Mouse (Mus musculus) liver, adult 2 months (tissue): ENCODE measurements around the gene AC131692.1.
A peak's percentile ranks its signal among the peaks of the same experiment; 100 is the strongest.

ENCODE experiments used
- CTCF ChIP-seq: fragments of 200-500 bp; IDR thresholded peaks from 2 replicates; pipeline ENCODE4 v1.5.1; 2011; ENCODE audit warnings: low read depth, low read length, control low read depth
- POLR2A ChIP-seq: fragments of 200-500 bp; IDR thresholded peaks from 2 replicates; pipeline ENCODE4 v1.6.1; 2011; ENCODE audit warnings: low read length, control low read depth; ENCODE audit not compliant: insufficient read depth; ENCODE audit errors: extremely low read depth

DNA sequence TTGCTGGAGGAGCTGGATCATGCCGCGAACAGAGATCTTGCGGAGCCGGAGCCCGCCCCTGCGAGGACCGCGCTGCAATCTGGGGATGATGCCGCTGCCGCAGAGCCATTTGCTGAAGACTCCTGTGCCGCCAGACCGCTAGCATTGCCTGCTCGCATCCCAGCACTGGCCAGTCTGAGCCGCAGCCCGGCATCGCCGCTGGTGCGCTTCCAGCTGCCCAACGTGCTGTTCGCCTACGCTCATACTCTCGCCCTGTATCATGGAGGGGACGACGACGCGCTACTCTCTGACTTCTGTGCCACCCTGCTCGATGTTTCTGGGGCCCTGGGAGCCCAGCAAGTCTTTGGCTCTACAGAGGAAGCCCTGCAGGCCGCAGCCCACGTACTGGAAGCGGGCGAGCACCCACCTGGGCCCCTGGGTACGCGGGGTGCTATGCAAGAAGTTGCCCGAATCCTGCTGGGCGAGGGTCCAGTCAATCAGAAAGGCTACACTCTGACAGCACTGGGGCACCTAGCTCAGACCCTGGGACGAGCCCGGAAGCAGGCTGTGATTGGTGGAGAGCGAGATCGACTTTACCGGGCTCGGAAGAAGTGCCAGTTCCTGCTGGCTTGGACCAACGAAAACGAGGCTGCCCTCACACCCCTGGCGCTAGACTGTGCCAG is 32.4 kb upstream of the AC131692.1 start:
- TF ChIP-seq CTCF (no peak), POLR2A (peak; percentile 52; the same call in 1 of the 2 replicates)
